Comparison of ENCODE assay signal across 8 mouse cellular contexts in the genomic region with DNA sequence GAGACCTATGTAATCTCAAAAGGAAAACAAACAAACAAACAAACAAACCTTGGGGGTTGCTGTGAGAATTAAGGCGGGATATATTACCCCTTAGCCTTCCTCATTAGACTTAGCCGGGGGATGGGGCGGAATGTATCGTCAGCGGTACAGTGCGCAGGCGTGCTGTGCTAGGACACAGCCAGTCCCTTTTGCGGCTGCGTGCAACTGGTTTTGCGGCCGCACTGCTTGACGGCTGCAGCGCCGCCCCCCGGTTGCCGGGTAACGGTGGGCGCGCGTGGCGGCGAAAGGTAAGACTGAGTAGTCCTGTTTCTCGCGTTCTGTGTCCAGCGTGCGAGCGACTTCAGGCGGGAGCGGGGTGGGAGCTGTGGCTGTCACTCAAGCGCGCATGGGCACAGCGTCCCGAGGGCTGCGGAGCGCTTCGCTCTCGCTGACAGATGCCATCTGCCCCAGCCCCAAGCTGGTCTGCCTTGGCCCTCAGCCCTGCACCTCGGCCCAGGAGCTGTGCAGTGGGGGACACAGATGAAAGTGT. TPM values are rescaled to one million over a fixed set of nuclear protein-coding genes. Genes with fewer than 3 reads are reported as not detected.
DNase-seq lines count a peak whose midpoint lies in the region; ATAC-seq and TF ChIP-seq lines count a peak whose summit lies in the region.

TSS of gene Tsen2 (plus strand) at position 223 of the 529 bp plus-strand sequence.

- in situ Hi-C loops in Patski (cut with MboI; ENCODE audit: low pct_unique_long_range_greater_than_20kb): loop anchor here (25.0 kb wide), 1 partner anchor 482 kb away; no protein-coding TSS in a partner anchor

- peak within 1 kb of the TSS; percentile 68 for H3K9ac ChIP-seq in hindbrain, embryonic 14.5 days

- peak; percentile 63 for ATAC-seq in Patski
- ATAC-seq in hindbrain, embryonic 14.5 days (ENCODE audit: low FRiP score): peak; percentile 94

- no peaks in the 10 kb centered on the region for H3K27me3 ChIP-seq in Patski
- H3K27me3 ChIP-seq in hindbrain, embryonic 14.5 days (ENCODE audit: control insufficient read depth, insufficient read depth, low read length): no peaks in the 10 kb centered on the region

- peak within 1 kb of the TSS; percentile 58 for H3K4me3 ChIP-seq in hindbrain, embryonic 14.5 days (replicated peaks; ENCODE audit: low read length)

- peaks cover 19% of the 10 kb centered on the region for H3K36me3 ChIP-seq in hindbrain, embryonic 14.5 days (replicated peaks; ENCODE audit: control insufficient read depth, insufficient read depth)

- no peak for TF ChIP-seq CTCF in Patski (IDR thresholded peaks at IDR 0.05)

- POLR2A ChIA-PET in Patski (lab: Charles Lee): interaction anchor here (1.0 to 1.1 kb wide), 2 partner anchors 16 to 23 kb away, joined by 3 to 6 read pairs; no protein-coding TSS in a partner anchor

- peak within 1 kb of the TSS; percentile 83 for H3K27ac ChIP-seq in hindbrain, embryonic 14.5 days

- peak within 1 kb of the TSS; percentile 61 for H3K4me2 ChIP-seq in hindbrain, embryonic 14.5 days (replicated peaks)

- peaks cover 11% of the 10 kb centered on the region for H3K4me1 ChIP-seq in hindbrain, embryonic 14.5 days (replicated peaks; ENCODE audit: control insufficient read depth, insufficient read depth, low read length)

- under 1% methylated on average over 38 of the region's 38 CpGs for WGBS in hindbrain, embryonic 14.5 days

- peak; percentile 58 for DNase-seq in Patski (ENCODE audit: low read depth, low spot score)
- DNase-seq in cerebellum, postnatal 14 days: peak; percentile 99
- DNase-seq in frontal cortex, postnatal 25 days (ENCODE audit: low spot score in 2 of 2): peak; percentile 94 to 97
- DNase-seq in hindbrain, embryonic 14.5 days (ENCODE audit: low spot score): peak; percentile 97
- DNase-seq in layer of hippocampus, postnatal 36 days: peak; percentile 94
- DNase-seq in lung, postnatal 36 days: peak; percentile 98
- peak; percentile 98 for DNase-seq in retina, postnatal 1 day
- DNase-seq in urinary bladder, adult 18-20 months (ENCODE audit: low spot score in 2 of 2): peak; percentile 94 to 100

- CTCF ChIA-PET in Patski (lab: Charles Lee): interaction anchor here (1.4 kb wide), 1 partner anchor 312 kb away, joined by 4 read pairs; no protein-coding TSS in a partner anchor

- no peaks in the 10 kb centered on the region for H3K9me3 ChIP-seq in hindbrain, embryonic 14.5 days (ENCODE audit: control insufficient read depth, low read length)

RNA-seq across cellular contexts. Expression of gene Tsen2, which starts in this region (rescaled TPM):
- polyA plus RNA-seq in Patski (2021): 16.0 TPM
- 31.9 and 34.5 TPM in 2 replicates for polyA plus RNA-seq in hindbrain, embryonic 14.5 days (2014; fragmentation: Nextera tagmentation; extraction: Ambion mirVana)
- total RNA-seq in layer of hippocampus, postnatal 36 days (2021): 10 to 100 TPM; 20.6 to 26.8 TPM

Comparison
In these comparisons a context has a peak if more than half of its experiments do, and no peak if none do; other contexts are left out.
1. Peak in every context shown above with its lines: DNase-seq, ATAC-seq, H3K4me3 ChIP-seq and H3K27ac ChIP-seq.